Mouse (Mus musculus): ENCODE measurements around the gene Tnfrsf21.

- TF ChIP-seq GATA1 (IDR thresholded peaks at IDR 0.05; ENCODE audit: low read length) = no peak
- no peak for TF ChIP-seq TAL1 (IDR thresholded peaks at IDR 0.05; ENCODE audit: low read length)
Observed at GRCm38 (mm10) chr17:42982568-42982967, 33.8 kb upstream of the Tnfrsf21 start.

Data from erythroblast, embryonic 14.5 days (primary cell).